Mouse (Mus musculus): ENCODE data around the gene Psd.
A peak's percentile ranks its signal among the peaks of the same experiment; 100 is the strongest.

Gene Psd

GRCm38 (mm10) chr19:46338331-46338936 is 11.5 kb upstream of the Psd start, which contains the start of gene Cuedc2:
TSS of gene Cuedc2 (minus strand) at chr19:46338702.
- DNase-seq, result peak; percentile 98

- DNase-seq, result no peak
Observed at GRCm38 (mm10) chr19:46337719-46338330, 10.9 kb upstream of the Psd start.

- DNase-seq, result no peak
Observed at GRCm38 (mm10) chr19:46333906-46334305, 7.0 kb upstream of the Psd start.

DNA sequence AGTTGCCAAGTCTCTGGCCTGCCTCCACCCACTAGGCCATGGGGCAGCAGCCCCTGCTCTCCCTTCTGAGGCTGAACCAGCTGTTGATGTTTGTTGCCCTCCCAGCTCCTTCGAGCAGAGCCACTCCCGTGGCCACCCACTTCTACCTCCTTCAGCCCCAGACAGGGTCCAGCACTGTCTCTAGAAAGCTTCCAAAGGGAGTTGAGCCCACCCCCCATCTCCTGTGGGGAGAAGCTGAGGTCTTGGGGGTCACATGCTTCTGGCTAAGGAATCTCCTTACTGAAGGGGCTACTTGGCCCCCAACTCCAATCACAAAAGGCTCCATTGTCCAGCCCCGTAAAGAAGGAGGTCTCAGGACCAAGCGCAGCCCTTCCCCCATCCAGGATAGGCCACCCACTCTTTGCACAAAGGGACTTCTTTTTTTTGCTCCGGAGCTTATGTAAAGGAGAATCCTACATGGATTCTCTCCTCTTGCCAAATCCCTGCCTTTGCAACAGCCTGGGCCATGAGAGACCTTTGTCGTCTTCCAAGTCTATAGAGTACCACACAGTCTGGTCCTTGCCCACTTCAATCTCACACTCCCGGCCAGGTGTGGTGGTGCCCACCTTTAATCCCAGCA is 5.9 kb upstream of the Psd start:
- DNase-seq, result no peak

DNA sequence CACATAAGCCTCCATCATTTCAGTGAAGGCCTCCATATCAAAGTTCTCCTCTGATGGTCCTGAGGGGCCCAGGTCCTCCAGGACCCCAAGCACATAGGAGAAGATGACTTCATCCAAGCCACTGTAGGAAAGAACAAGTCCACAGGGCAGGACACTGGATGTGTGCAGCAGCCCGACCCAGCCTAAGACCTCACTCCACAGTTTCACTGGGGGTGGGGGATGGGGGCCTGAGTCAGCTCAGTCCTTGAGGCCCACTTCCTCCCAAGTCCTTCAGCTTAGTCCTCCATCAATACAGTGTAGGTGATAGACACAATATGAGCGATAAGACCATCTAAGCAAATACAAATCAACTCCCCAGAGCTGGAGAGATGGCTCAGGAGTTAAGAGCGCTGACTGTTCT is 5.0 kb upstream of the Psd start:
- DNase-seq, result no peak

DNA sequence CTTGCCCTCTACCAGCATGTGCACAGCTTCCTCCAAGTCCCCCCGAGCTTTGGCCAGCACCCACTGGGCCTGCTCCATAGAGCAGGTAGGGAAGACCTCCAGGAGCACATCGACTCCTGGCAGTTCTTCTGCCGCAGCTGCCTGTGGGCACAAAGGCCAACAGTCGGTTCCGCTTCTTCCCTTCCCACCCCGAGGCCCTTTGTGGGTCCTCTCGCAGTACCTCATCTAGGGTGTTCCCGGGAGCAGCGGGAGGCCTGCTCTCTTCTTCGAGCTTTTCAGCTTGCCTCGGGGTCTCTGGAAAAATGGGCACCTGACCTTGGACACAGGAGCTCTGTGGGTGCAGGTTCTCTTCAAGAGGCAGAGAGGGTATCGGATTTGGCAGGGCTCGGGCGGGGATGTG is 4.4 kb upstream of the Psd start:
- no peak for DNase-seq

- no peak for DNase-seq
Observed at GRCm38 (mm10) chr19:46330696-46331095, 3.7 kb upstream of the Psd start.

GRCm38 (mm10) chr19:46329951-46330350 is 3.0 kb upstream of the Psd start:
- peak; percentile 86 for DNase-seq

- no peak for DNase-seq
Observed at GRCm38 (mm10) chr19:46329031-46329641, 2.2 kb upstream of the Psd start.

DNA sequence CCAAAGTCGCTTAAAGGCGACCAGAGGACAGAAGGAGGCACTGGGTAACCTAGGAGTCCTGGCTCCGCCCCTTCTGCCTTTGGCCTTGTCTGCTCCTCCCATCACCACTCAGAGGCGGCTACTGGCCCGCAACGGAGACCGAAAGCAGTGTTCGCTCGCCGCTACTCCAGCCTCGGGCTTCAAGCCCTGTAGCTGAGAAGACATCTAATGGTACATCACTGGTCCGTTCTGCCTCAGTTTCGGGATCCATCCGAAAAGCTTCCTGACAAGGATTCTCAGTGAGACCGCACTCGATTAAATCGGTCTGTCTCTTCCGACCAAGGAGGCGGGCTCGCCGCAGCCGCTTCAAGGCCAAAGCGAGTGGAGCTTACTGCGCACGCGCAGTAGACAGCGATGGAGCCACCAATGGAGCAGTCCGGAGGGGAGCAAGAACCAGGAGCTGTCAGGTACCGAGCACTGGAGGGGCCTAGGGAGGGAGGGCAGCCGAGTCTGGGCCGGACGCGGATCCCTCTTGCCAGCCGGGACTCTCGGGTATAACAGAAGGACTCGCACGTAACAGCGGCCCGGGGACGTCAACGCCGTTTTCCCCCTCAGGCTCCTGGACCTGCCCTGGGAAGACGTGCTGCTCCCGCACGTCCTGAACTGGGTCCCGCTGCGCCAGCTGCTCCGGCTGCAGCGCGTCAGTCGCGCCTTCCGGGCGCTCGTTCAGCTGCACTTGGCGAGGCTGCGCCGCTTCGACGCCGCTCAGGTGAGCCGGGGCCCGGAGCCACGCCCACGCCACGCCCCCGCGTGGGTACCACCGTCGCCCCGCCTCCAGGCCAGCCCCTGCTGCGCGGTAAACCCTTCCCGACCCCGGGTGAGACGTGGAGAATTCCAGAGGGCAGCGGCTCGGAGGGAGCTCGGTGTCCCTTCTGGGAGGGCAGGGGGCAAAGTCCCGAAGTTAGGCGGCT is 1.4 kb upstream of the Psd start, which contains the start of gene Fbxl15:
Fbxl15 (plus strand) TSS at position 104 of the 950 bp plus-strand sequence.
- DNase-seq, result peak; percentile 98

DNA sequence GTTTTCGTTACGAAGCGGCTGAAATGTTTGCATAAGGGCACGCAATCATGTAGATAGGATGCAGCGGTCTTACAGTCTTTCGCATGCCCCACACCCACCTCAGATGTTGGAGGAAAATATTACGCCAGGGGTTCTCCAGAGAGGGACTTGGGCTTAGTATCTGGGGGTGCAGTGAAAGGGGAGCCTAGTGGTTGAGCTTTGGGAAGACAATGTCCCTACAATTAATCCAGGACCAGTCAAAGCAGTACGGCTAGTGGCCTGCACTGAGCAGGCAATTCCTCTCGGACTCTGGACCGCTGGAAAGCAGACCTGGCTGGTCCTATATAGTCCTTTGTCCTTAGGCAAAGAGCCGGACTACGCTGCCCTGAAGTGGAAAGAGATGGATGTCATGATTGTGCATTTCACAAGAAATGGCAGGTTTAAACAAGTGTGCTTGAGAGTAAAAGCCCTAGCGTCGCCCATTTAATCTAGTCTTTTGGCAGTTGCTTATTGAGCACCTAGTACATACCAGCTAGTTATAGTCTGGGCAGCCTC is 642 bp upstream of the Psd start:
- DNase-seq, result no peak

DNA sequence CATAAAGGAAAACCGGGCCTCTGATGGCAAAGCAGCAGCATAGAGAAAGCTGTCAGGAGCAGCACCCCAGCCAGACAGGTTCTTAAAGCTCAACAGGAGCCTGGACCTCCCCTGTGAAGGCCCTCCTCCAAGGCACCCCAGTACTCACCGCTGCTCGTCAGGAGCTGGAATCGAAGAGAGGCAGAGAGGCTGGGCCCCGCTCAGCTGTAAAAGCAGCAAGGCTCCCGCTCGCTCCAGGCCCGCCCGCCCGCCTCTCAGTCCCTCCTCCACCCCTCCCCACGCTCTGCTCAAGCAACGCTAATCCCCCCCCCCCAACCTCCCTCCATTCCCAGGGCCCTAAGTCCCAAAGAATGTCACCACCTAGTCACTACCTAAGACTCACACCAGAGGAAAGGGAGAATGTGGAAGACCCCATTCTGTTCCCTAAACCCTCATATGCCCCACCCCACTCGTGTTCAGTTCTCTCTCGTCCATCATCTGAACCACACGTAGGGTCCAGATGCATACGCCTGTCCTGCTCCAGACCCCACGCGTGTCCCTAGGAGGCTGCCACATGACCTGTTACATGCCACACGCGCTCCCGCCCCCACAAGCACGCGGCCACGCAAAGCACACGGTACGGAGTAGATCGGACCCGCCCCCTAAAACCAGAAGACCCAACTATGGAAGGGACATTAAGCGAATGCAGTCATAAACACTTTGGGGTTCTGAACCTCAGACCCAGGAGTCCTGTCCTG is 769 bp downstream of the Psd start:
- DNase-seq, result peak; percentile 42

GRCm38 (mm10) chr19:46324918-46325317 is 2.0 kb downstream of the Psd start:
- DNase-seq, result no peak

- DNase-seq, result no peak
Observed at GRCm38 (mm10) chr19:46324366-46324765, 2.6 kb downstream of the Psd start.

DNA sequence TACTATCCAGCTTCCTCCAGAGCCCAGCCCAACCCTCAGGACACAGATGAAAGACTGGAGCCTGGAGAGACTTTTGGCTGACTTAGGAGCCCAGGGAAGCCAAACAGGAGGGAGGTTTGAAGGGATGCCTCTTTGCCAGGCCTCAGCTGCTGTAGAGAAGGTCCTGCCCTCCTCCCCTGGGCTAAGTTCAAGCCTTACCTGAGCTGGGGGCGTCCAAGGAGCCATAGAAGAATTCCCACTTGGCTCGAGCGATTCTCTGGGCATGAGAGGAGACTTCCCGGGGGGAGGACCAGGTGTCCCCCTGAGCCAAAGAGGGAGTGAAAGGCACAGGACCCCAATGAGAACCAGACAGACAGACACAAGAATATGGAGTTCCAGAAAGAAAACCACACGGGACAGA is 3.2 kb downstream of the Psd start:
- DNase-seq, result no peak

- DNase-seq, result no peak
Observed at GRCm38 (mm10) chr19:46322996-46323572, 3.9 kb downstream of the Psd start.

DNA sequence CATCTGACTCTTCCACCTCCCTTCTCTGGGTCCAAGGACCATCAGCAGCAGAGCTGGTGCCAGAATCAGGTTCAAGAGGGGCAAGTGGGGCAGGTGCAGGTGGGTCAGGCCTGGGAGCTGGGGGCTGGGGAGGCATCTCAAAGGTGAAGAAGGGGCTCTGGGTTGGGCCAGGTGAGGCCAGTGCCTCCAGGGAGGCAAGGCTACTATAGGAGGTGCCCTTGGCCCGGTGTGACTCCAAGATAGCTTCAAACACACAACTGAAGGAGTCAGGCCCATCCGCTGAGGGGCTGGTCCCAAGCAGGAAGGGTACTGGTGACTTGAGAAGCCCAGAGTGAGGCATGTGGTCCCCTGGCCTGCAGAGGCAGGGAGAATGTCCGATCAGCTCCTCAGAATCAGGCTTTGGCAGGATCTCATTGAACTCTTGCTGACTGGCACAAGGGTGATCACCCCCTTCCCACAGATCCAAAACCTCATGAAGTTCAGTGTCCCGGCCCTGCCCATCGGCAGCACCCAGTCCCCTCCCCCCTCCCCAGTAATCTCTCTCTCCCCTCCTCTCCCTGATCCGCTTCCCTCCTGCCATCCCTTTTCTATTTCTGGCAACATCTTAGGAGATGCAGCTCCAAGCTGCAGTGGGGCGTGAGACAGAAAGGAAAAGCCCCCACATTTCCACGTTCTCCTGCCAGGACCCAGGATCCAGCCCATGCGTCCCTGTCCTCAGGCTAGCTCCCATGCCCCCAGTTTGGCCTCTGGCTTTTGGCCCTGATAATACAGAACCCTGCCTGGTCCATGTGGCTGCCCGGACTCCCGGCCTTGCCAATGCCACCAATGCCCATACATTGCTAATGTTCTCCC is 4.6 kb downstream of the Psd start:
- DNase-seq, result no peak

GRCm38 (mm10) chr19:46321101-46321943 is 5.6 kb downstream of the Psd start:
- DNase-seq, result peak; percentile 76

GRCm38 (mm10) chr19:46320076-46320785 is 6.7 kb downstream of the Psd start:
- no peak for DNase-seq

All from retina, postnatal 1 day (tissue).